Mouse (Mus musculus): ENCODE measurements around the gene Cd52.

GRCm38 (mm10) chr4:134102742-134103119 is 7.8 kb upstream of the Cd52 start:
- no peak for TF ChIP-seq CTCF (IDR thresholded peaks at IDR 0.05; ENCODE audit: low read depth)
- TF ChIP-seq EP300 (optimal IDR thresholded peaks at IDR 0.05): no peak

All from stomach, postnatal 0 days (tissue).